Mouse (Mus musculus) heart, postnatal 10 days (tissue): ENCODE results near the gene Zfp667. TPM values are rescaled to one million over a fixed set of nuclear protein-coding genes. Genes with fewer than 3 reads are reported as not detected.
A peak's percentile ranks its signal among the peaks of the same experiment; 100 is the strongest.
"Not testable (repeated sequence)": the region's sequence is repeated elsewhere in the genome, so short reads cannot be mapped to it uniquely, and the experiment has no call there.

ENCODE experiments used
- DNase-seq, 2 experiments: peaks; one replicate each; pipeline ENCODE4 v3.0.0; 2021
- intact Hi-C: fragments of 180-260 bp; cut with DNase I; formaldehyde crosslinking; loops from one replicate; pipeline ENCODE4 v1.15.1; 2025
- total RNA-seq, 2 experiments: library from RNA; stranded (reverse); gene quantifications; 2 replicates each; pipeline ENCODE4 v1.2.3; 2021

The Zfp667 gene
- 1 to 10 TPM; 2.1 to 2.4 TPM for total RNA-seq

DNA sequence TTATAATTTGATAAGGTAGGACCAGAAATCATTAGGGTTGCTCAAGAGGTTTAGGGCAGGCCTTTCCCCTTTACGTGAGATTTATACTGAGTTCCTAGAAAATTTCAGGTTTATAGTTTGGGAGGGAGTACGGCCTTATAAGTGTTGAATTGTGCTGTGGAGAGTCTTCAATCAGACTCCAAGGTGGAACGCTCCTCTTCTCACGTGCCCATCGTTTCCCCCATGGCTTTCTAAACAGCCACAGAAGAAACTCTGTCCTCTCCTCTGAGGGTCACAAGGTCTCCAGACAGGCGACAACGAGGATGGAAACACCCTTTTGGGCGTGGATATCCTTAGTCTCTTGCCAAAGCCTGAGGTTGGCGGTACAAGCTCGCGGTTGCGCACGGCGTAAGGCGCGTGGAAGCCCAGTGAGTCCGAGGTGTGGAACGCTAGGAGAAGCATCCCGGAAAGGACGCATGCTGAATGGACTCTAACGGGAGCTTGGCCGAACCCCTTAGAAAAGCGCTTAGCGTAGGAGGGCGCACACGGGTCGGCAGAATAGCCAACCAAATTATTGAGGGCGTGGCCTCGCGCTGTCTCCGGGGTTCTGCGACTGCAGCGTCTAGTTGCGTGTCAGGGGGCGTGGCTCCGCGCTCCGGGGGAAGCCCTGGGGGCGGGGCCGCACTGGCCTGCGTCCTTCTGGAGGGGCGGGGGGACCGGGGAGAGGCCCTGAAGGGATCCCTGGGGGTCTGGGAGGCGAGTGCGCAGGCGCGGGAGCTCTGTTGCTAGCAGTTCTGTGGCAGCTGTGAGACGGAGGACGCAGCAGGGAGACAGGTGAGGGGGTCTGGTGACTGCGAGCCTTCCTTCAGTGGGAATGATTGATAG lies at the start of gene Zfp667:
Gene Zfp667 (plus strand): TSS at position 738 of the 864 bp plus-strand sequence.
- intact Hi-C loops: loop anchor here (5.0 to 10.0 kb wide), 3 partner anchors 46 to 1271 kb away; partner anchors contain the start of genes Fiz1, Gm44973, Zfp524 and Zfp583
- peak; percentile 99 for DNase-seq

GRCm38 (mm10) chr7:6239787-6240186 lies 46.6 kb upstream of the Zfp667 start:
- no peak for DNase-seq
- intact Hi-C loops: no loop called here

DNA sequence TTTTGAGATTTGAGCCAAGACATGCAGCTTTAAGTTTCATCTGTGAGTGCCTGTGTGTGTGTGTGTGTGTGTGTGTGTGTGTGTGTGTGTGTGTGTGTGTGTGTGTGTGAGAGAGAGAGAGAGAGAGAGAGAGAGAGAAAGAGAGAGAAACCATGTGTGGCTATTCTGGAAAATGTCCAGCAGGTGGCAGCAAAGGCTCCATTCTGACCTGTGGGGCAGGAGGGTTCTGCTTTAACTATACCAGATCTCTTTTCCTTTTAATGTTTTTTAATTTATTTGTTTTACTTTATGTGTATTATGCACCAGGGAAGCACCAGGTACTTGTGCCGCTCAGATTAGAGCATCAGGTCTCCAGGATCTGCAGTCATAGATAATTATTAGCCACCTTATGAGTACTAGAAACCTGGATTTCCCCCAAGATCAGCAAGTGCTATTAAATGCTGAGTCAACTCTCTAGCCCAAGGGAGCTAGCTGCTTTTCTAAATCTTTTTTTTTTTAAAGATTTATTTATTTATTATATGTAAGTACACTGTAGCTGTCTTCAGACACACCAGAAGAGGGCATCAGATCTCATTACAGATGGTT lies 45.4 kb upstream of the Zfp667 start:
- DNase-seq: peak; percentile 32 to 68
- intact Hi-C loops: loop anchor here (1.0 kb wide), 1 partner anchor 41 kb away; no protein-coding TSS in a partner anchor

DNA sequence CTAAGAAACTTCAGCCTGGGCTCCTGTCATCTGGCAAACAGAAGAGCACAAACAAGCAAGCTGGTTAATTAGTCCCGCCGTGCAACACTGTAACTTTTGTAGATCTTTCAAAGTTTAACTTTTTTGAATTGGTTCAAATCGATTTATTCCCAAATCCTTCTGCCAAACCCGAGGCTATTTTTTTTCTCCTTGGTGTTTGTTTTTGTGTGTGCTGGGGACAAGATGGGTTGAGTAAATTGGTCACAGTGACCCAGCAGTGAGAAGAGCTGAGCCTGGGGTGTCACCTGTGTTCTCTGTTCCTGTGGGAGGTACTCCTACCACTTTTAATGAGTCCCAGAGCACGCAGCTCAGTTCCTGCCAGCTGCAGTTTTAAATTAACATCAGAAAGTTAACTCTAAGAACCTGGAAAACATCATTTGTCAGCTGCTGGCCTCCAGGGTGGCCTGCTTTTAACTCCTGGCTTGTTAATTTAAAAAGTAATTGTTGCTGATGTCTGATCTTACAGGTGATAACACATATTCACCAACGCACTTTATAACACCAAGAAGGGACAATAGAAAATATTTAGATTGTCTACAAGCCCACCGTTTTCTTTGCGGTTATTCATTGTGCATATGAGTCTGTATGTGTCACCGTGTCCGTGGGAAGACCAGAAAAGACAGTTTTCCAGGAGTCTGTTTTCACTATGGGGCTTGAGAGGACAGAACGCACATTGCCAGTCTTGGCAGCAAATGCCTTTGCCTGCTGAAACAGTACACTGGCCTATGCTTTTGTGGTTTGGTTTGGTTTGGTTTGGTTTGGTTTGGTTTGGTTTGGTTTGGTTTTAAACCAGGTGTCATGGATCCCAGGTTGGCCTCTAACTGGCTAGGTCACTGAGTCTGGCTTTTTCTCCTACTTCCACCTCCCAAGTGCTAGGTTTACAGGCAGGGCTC lies 41.8 kb upstream of the Zfp667 start:
- intact Hi-C loops: no loop called here
- DNase-seq: no peak

GRCm38 (mm10) chr7:6252410-6252809 lies 34.0 kb upstream of the Zfp667 start, which contains the start of gene Epp13:
Gene Epp13, plus strand, starts transcription at chr7:6252710.
- intact Hi-C loops: no loop called here
- no peak for DNase-seq

- intact Hi-C loops: no loop called here
- no peak for DNase-seq
Observed at GRCm38 (mm10) chr7:6254451-6254850, 31.9 kb upstream of the Zfp667 start.

- DNase-seq: no peak
- intact Hi-C loops: no loop called here
Observed at GRCm38 (mm10) chr7:6257386-6257785, 29.0 kb upstream of the Zfp667 start.

GRCm38 (mm10) chr7:6258232-6259220 lies 27.9 kb upstream of the Zfp667 start:
- no peak for DNase-seq

GRCm38 (mm10) chr7:6260004-6260403 lies 26.4 kb upstream of the Zfp667 start:
- intact Hi-C loops, DNase-seq: not testable (repeated sequence)

More at GRCm38 (mm10) chr7:6258232-6259220, 27.9 kb upstream of the Zfp667 start:
- intact Hi-C loops: no loop called here

DNA sequence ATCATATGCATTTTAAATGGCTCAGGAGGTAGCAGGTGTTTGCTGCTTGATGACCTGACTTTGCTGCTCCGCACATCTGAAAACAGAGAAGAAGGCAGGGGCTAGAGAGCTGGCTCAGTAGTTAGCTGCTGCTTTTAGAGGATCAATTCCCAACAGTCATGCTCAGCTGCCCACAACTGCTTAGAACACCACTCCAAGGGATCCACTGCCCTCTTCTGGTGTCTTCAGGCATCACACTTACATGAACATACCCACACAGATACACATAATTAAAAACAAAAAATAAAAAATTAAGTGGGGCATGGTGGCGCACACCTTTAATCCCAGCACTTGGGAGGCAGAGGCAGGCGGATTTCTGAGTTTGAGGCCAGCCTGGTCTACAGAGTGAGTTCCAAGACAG lies 24.3 kb upstream of the Zfp667 start:
- intact Hi-C loops: no loop called here
- DNase-seq: no peak

- no peak for DNase-seq
- intact Hi-C loops: no loop called here
Observed at GRCm38 (mm10) chr7:6262984-6263383, 23.4 kb upstream of the Zfp667 start.

- intact Hi-C loops: no loop called here
- peak in 1 of 2 experiments; percentile 31 for DNase-seq
Observed at GRCm38 (mm10) chr7:6265695-6266094, 20.7 kb upstream of the Zfp667 start.

DNA sequence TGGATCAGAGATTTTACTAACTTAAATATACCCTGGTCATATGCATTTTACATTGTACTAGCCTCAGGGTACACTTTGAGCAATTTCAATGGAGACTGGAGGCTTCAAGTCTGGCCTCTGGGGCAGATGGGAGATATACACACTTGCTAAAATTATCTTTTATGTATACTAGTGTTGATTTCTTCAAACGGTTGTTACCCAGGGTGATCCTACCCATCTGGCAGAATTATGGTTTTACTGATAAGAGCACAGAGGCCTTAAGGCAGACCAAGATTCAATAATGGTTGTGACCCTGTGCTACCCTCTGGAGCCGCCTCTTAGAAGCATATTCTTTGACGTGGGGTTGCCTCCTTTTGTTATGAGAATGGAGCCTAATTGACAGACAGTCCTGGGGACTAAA lies 8.5 kb upstream of the Zfp667 start:
- intact Hi-C loops: no loop called here
- DNase-seq: no peak

GRCm38 (mm10) chr7:6282749-6283148 lies 3.6 kb upstream of the Zfp667 start:
- DNase-seq: peak; percentile 81 to 90

DNA sequence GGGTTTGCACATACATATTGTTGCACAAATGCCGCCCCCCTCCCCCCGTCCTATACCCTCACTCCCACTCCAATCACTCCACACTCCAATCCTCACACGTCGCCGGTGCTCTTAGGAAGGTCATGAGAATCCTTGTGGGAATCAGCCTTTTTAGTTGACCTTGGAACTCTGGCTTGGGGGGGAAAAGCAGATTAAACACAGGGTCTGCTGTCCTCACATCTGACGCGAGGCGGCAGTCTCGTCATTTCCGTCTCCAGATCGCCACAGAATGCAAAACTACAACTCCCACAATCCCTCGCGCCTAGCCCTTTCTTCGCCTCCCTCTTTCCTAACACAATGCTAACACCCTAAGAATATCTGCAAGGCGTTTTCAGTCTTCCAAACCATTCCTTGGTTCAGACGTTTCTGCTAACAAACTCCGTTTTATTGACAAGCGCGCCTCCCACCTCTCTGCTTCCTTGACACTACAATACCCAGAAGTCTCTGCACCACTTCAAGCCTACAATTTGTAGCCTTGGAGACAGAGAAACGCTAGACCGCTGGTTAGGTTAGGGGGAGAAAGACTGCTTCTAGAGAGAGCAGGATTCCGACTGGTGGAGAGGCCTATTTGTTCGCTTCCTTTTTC lies 2.8 kb upstream of the Zfp667 start:
- intact Hi-C loops: loop anchor here (5.0 to 10.0 kb wide), 2 partner anchors 129 to 1269 kb away; partner anchors contain the start of genes Fiz1, Gm20715, Gm44973 and Zfp524
- DNase-seq: peak; percentile 86 to 90

More at GRCm38 (mm10) chr7:6282749-6283148, 3.6 kb upstream of the Zfp667 start:
- intact Hi-C loops: loop anchor here (1.0 to 10.0 kb wide), 3 partner anchors 41 to 1268 kb away; partner anchors contain the start of genes Fiz1, Gm20715, Gm44973 and Zfp524

GRCm38 (mm10) chr7:6284442-6285012 lies 1.9 kb upstream of the Zfp667 start:
- no peak for DNase-seq
- intact Hi-C loops: loop anchor here (5.0 to 10.0 kb wide), 4 partner anchors 48 to 1270 kb away; partner anchors contain the start of genes Fiz1, Gm20715, Gm44973 and Zfp524

GRCm38 (mm10) chr7:6285366-6285765 lies 1.0 kb upstream of the Zfp667 start:
- intact Hi-C loops: loop anchor here (5.0 to 10.0 kb wide), 3 partner anchors 47 to 1271 kb away; partner anchors contain the start of genes Fiz1, Gm44973, Zfp524 and Zfp583

More at GRCm38 (mm10) chr7:6285366-6285765, 1.0 kb upstream of the Zfp667 start:
- DNase-seq: no peak
